Mouse (Mus musculus): ENCODE data around the gene Cfl1. TPM values are rescaled to one million over a fixed set of nuclear protein-coding genes. Genes with fewer than 3 reads are reported as not detected.

The Cfl1 gene
- total RNA-seq, 2 experiments from 2014 or later: 469 to 762 TPM

GRCm38 (mm10) chr19:5463791-5464562 is 26.3 kb upstream of the Cfl1 start:
- no peak for ATAC-seq (replicated peaks; ENCODE audit: low FRiP score, poor library complexity, severe bottlenecking)

- ATAC-seq (replicated peaks; ENCODE audit: low FRiP score, poor library complexity, severe bottlenecking): no peak
These were observed 25.2 kb upstream of the Cfl1 start for GRCm38 (mm10) chr19:5465037-5465436.

- ATAC-seq (replicated peaks; ENCODE audit: low FRiP score, poor library complexity, severe bottlenecking): no peak
These were observed 23.2 kb upstream of the Cfl1 start for GRCm38 (mm10) chr19:5466916-5467500.

DNA sequence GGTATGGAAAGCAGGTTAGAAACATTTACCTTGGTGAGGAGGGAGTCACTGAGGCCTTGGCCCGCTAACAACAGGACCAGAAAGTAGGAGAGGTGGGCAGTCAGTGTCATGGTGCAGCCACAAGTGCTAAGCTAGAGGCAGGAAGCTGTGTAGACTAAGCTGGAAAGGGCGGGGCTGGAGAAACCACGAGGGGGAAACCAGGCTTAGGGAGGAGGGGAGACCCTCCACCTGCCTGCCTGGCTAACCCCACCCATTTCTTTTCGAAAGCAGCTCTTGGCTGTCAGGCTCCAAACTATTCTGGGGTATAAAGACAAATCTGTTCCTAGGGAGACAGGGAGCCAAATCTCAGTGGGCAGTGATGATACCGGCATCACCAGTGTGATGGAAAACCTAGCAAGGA is 21.9 kb upstream of the Cfl1 start, which contains the start of gene Ctsw:
Gene Ctsw, minus strand, starts transcription at position 134 of the 400 bp plus-strand sequence.
- ATAC-seq (replicated peaks; ENCODE audit: low FRiP score, poor library complexity, severe bottlenecking): no peak

- ATAC-seq (replicated peaks; ENCODE audit: low FRiP score, poor library complexity, severe bottlenecking): no peak
These were observed 18.4 kb upstream of the Cfl1 start for GRCm38 (mm10) chr19:5471846-5472245.

- no peak for ATAC-seq (replicated peaks; ENCODE audit: low FRiP score, poor library complexity, severe bottlenecking)
These were observed 17.4 kb upstream of the Cfl1 start for GRCm38 (mm10) chr19:5472857-5473256.

- no peak for ATAC-seq (replicated peaks; ENCODE audit: low FRiP score, poor library complexity, severe bottlenecking)
These were observed 16.5 kb upstream of the Cfl1 start, which contains the start of gene Efemp2 for GRCm38 (mm10) chr19:5473720-5474119. Efemp2 (plus strand) TSS chr19:5473954.

DNA sequence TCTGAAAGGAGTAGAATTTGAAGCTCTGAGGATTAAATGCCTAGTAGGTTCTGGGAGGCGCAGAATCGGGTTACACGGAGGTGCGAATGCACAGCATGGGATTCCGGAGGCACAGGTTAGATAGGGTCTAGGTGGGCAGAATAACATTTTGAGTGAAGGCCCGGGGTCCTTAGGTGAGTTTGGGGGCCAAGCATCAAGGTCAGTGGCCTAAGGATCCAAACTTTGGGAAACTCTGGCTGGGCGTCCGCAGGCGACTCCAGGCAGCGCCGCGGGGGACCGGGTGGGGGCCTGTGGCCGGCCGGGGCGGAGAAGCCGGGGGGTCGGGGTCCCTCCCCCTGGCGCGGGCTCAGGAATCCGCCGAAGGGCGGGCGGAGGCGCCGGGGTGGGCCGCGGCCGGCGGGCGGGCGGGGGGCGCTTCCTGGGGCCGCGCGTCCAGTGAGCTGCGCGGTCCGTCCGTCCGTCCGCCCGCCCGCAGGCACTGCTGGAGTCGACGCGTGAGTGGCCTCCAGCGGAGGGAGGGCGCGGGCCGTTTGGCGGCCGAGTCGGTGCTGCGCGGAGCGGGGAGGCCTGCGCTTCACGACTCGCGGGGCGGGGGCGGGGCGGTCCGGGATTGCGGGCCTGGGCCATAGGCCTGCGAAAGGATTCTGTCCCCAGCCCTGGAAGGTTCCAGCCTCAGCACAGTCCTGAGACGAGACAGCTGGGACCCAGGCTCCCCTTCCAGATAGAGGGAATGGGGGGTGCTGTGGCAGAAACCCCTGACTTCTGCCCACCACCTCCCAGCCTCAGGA is 15.8 kb upstream of the Cfl1 start:
- no peak for ATAC-seq (replicated peaks; ENCODE audit: low FRiP score, poor library complexity, severe bottlenecking)

- no peak for ATAC-seq (replicated peaks; ENCODE audit: low FRiP score, poor library complexity, severe bottlenecking)
These were observed 15.1 kb upstream of the Cfl1 start for GRCm38 (mm10) chr19:5475069-5475714.

GRCm38 (mm10) chr19:5477004-5477667 is 13.1 kb upstream of the Cfl1 start:
- no peak for ATAC-seq (replicated peaks; ENCODE audit: low FRiP score, poor library complexity, severe bottlenecking)

GRCm38 (mm10) chr19:5477668-5478300 is 12.5 kb upstream of the Cfl1 start:
- no peak for ATAC-seq (replicated peaks; ENCODE audit: low FRiP score, poor library complexity, severe bottlenecking)

- no peak for ATAC-seq (replicated peaks; ENCODE audit: low FRiP score, poor library complexity, severe bottlenecking)
These were observed 10.2 kb upstream of the Cfl1 start for GRCm38 (mm10) chr19:5480016-5480415.

GRCm38 (mm10) chr19:5481398-5481797 is 8.9 kb upstream of the Cfl1 start:
- ATAC-seq (replicated peaks; ENCODE audit: low FRiP score, poor library complexity, severe bottlenecking): no peak

- no peak for ATAC-seq (replicated peaks; ENCODE audit: low FRiP score, poor library complexity, severe bottlenecking)
These were observed 6.6 kb upstream of the Cfl1 start for GRCm38 (mm10) chr19:5483386-5484359.

DNA sequence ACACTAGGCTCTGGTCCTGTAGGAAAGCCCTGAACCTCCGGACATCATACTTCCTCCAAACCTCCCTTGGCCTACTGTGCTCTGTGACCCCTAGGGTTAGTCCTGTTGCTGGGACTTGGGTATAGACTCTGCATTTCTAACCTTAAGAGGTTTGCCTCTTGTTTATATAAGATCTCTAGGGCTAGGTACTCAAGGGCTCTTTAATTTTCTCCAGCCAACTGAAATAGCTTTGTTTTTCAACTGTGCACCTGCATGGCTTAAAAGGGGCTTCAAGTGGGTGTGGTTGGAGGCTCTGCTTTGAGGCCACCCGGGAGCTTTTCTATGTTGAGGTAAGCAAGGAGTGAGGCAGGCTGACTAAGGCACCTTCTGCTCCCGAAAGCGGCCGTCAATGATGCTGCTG is 5.8 kb upstream of the Cfl1 start:
- ATAC-seq (replicated peaks; ENCODE audit: low FRiP score, poor library complexity, severe bottlenecking): no peak

GRCm38 (mm10) chr19:5485371-5485770 is 4.9 kb upstream of the Cfl1 start:
- no peak for ATAC-seq (replicated peaks; ENCODE audit: low FRiP score, poor library complexity, severe bottlenecking)

GRCm38 (mm10) chr19:5485821-5486220 is 4.4 kb upstream of the Cfl1 start:
- no peak for ATAC-seq (replicated peaks; ENCODE audit: low FRiP score, poor library complexity, severe bottlenecking)

- no peak for ATAC-seq (replicated peaks; ENCODE audit: low FRiP score, poor library complexity, severe bottlenecking)
These were observed 4.0 kb upstream of the Cfl1 start for GRCm38 (mm10) chr19:5486286-5486685.

All from erythroid progenitor cell, adult 5-6 weeks (primary cell).